Mouse (Mus musculus): ENCODE data around the gene Il17ra. TPM values are rescaled to one million over a fixed set of nuclear protein-coding genes. Genes with fewer than 3 reads are reported as not detected.

Il17ra gene
- polyA plus RNA-seq, 1 experiment from 2014 or later = 4.6 TPM

DNA sequence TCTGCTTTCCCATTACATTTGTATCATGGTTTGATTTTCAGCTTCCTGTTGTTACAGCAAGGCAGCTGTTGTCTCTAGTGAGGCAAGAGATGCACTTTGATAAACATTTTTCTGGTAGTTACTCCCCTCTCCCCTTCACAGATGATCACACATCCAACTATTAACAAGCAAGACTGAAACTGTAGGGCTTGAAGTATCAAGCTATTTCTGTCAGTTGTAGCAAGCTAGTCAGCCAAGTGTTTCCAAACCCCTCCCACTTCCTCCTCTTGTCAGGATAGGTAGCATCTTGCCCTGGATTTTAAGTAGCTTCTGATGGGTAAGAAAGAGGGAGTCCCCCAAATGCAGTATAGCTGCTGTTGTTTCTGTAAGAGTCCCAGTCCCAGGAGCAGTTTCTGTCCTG lies 6.7 kb downstream of the Il17ra start:
- Histone ChIP-seq H3K36me3 (ENCODE audit: insufficient read depth, low read length) (no peaks in the 10 kb centered on the region), H3K4me1 (ENCODE audit: insufficient read depth, low read length) (peaks cover 3% of the 10 kb centered on the region; the same call in 1 of the 2 replicates), H3K27ac (ENCODE audit: low read length) (no peak overlapping the region), H3K4me3 (ENCODE audit: low read length) (no peak overlapping the region), H3K9me3 (ENCODE audit: low read length) (no peaks in the 10 kb centered on the region), H3K27me3 (ENCODE audit: insufficient read depth, low read length) (peaks cover 6% of the 10 kb centered on the region; the same call in 1 of the 2 replicates), H3K4me2 (replicated peaks; ENCODE audit: low read depth, low read length) (no peak overlapping the region), H3K9ac (replicated peaks; ENCODE audit: low read length) (no peak overlapping the region)
- no peak for ATAC-seq (ENCODE audit: low FRiP score, low TSS enrichment)

DNA sequence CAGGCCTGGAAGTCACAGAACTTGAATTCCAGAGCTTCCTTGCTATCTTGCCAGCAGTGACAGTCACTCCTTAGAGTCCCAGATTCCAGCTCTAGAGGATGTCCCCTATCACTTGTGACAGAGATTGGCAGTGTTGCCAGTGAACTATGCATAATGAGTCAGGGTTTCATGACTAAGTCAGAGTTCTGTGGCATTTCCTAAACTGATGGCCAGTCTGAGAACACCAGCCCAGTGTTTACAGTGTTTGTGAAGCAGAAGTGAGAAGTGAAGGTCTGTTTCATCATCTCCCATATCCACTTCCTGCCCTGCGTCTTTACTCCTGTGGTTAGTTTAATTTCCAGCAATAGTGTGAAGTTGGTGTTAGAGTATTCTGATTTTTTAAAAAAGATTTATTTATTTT lies 7.6 kb downstream of the Il17ra start:
- ATAC-seq (ENCODE audit: low FRiP score, low TSS enrichment) = no peak
- H3K27ac ChIP-seq (ENCODE audit: low read length) = no peak overlapping the region
- H3K4me1 ChIP-seq (ENCODE audit: insufficient read depth, low read length) = peaks cover 3% of the 10 kb centered on the region; the same call in 1 of the 2 replicates
- 0 out of 2 replicates have a peak, but pooled peaks cover under 1% of the 10 kb centered on the region for H3K27me3 ChIP-seq (ENCODE audit: insufficient read depth, low read length)
- H3K36me3 ChIP-seq (ENCODE audit: insufficient read depth, low read length) = no peaks in the 10 kb centered on the region
- 86% methylated on average over 1 of the region's 1 CpGs for WGBS
- no peak overlapping the region for H3K9ac ChIP-seq (replicated peaks; ENCODE audit: low read length)
- H3K9me3 ChIP-seq (ENCODE audit: low read length) = no peaks in the 10 kb centered on the region
- no peak overlapping the region for H3K4me2 ChIP-seq (replicated peaks; ENCODE audit: low read depth, low read length)
- H3K4me3 ChIP-seq (ENCODE audit: low read length) = no peak overlapping the region

DNA sequence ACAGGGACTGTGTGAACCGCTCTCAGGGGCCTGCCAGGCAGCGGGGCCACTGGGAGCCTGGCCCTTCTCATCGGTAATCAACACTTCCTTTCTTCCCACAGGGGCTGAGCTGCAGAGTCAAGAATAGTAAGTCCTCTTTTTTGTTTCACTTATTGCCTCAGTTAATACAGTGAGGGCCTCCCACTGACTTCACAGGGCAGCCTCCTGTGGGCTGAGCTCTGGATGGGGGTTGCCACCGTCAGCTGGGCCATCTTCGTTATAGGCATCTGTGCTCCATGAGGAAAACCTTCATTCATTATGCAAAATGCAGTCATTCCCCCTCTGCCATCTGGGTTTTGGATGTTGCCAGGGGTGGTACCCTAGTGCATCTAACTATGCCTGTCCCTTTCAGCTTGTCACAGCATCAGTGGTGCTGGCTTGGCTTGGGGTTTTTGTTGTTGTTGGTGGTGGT lies 9.0 kb downstream of the Il17ra start:
- H3K36me3 ChIP-seq (ENCODE audit: insufficient read depth, low read length) = no peaks in the 10 kb centered on the region
- no peak overlapping the region for H3K27ac ChIP-seq (ENCODE audit: low read length)
- H3K4me1 ChIP-seq (ENCODE audit: insufficient read depth, low read length) = peaks cover 3% of the 10 kb centered on the region; the same call in 1 of the 2 replicates
- ATAC-seq (ENCODE audit: low FRiP score, low TSS enrichment) = no peak
- no peak overlapping the region for H3K4me3 ChIP-seq (ENCODE audit: low read length)
- 27% methylated on average over 5 of the region's 5 CpGs for WGBS
- H3K9me3 ChIP-seq (ENCODE audit: low read length) = no peaks in the 10 kb centered on the region
- H3K4me2 ChIP-seq (replicated peaks; ENCODE audit: low read depth, low read length) = no peak overlapping the region
- H3K27me3 ChIP-seq (ENCODE audit: insufficient read depth, low read length) = no peaks in the 10 kb centered on the region
- no peak overlapping the region for H3K9ac ChIP-seq (replicated peaks; ENCODE audit: low read length)

- no peak for ATAC-seq (ENCODE audit: low FRiP score, low TSS enrichment)
- H3K9me3 ChIP-seq (ENCODE audit: low read length) = no peaks in the 10 kb centered on the region
Observed at GRCm38 (mm10) chr6:120472455-120473140, 9.6 kb downstream of the Il17ra start.

GRCm38 (mm10) chr6:120473427-120473826 lies 10.4 kb downstream of the Il17ra start:
- WGBS = 50% methylated on average over 5 of the region's 5 CpGs
- no peaks in the 10 kb centered on the region for H3K27me3 ChIP-seq (ENCODE audit: insufficient read depth, low read length)
- no peaks in the 10 kb centered on the region for H3K36me3 ChIP-seq (ENCODE audit: insufficient read depth, low read length)
- H3K27ac ChIP-seq (ENCODE audit: low read length) = no peak overlapping the region
- H3K9ac ChIP-seq (replicated peaks; ENCODE audit: low read length) = no peak overlapping the region
- peaks cover 3% of the 10 kb centered on the region; the same call in 1 of the 2 replicates for H3K4me1 ChIP-seq (ENCODE audit: insufficient read depth, low read length)
- no peak overlapping the region for H3K4me3 ChIP-seq (ENCODE audit: low read length)
- no peak overlapping the region for H3K4me2 ChIP-seq (replicated peaks; ENCODE audit: low read depth, low read length)
- no peaks in the 10 kb centered on the region for H3K9me3 ChIP-seq (ENCODE audit: low read length)
- peak; percentile 65; the same call in 1 of the 2 replicates for ATAC-seq (ENCODE audit: low FRiP score, low TSS enrichment)

More at GRCm38 (mm10) chr6:120472455-120473140, 9.6 kb downstream of the Il17ra start:
- no peak overlapping the region for H3K4me2 ChIP-seq (replicated peaks; ENCODE audit: low read depth, low read length)
- no peak overlapping the region for H3K4me3 ChIP-seq (ENCODE audit: low read length)
- H3K9ac ChIP-seq (replicated peaks; ENCODE audit: low read length) = no peak overlapping the region
- H3K27ac ChIP-seq (ENCODE audit: low read length) = no peak overlapping the region
- 31% methylated on average over 8 of the region's 8 CpGs for WGBS
- H3K4me1 ChIP-seq (ENCODE audit: insufficient read depth, low read length) = peaks cover 3% of the 10 kb centered on the region; the same call in 1 of the 2 replicates
- no peaks in the 10 kb centered on the region for H3K27me3 ChIP-seq (ENCODE audit: insufficient read depth, low read length)
- H3K36me3 ChIP-seq (ENCODE audit: insufficient read depth, low read length) = no peaks in the 10 kb centered on the region

GRCm38 (mm10) chr6:120475288-120475687 lies 12.2 kb downstream of the Il17ra start:
- H3K4me1 ChIP-seq (ENCODE audit: insufficient read depth, low read length) = no peaks in the 10 kb centered on the region
- no peak overlapping the region for H3K9ac ChIP-seq (replicated peaks; ENCODE audit: low read length)
- no peaks in the 10 kb centered on the region for H3K27me3 ChIP-seq (ENCODE audit: insufficient read depth, low read length)
- ATAC-seq (ENCODE audit: low FRiP score, low TSS enrichment) = no peak
- no peak overlapping the region for H3K4me3 ChIP-seq (ENCODE audit: low read length)
- WGBS = 65% methylated on average over 8 of the region's 8 CpGs
- H3K36me3 ChIP-seq (ENCODE audit: insufficient read depth, low read length) = no peaks in the 10 kb centered on the region
- H3K9me3 ChIP-seq (ENCODE audit: low read length) = no peaks in the 10 kb centered on the region
- H3K27ac ChIP-seq (ENCODE audit: low read length) = no peak overlapping the region
- no peak overlapping the region for H3K4me2 ChIP-seq (replicated peaks; ENCODE audit: low read depth, low read length)

GRCm38 (mm10) chr6:120479302-120479701 lies 16.3 kb downstream of the Il17ra start:
- H3K4me1 ChIP-seq (ENCODE audit: insufficient read depth, low read length) = peaks cover 6% of the 10 kb centered on the region; the same call in 1 of the 2 replicates
- no peak for ATAC-seq (ENCODE audit: low FRiP score, low TSS enrichment)
- WGBS = 80% methylated on average over 2 of the region's 2 CpGs
- H3K4me2 ChIP-seq (replicated peaks; ENCODE audit: low read depth, low read length) = no peak overlapping the region
- H3K27me3 ChIP-seq (ENCODE audit: insufficient read depth, low read length) = no peaks in the 10 kb centered on the region
- H3K27ac ChIP-seq (ENCODE audit: low read length) = no peak overlapping the region
- no peak overlapping the region for H3K4me3 ChIP-seq (ENCODE audit: low read length)
- peaks cover 7% of the 10 kb centered on the region; the same call in 1 of the 2 replicates for H3K36me3 ChIP-seq (ENCODE audit: insufficient read depth, low read length)
- H3K9ac ChIP-seq (replicated peaks; ENCODE audit: low read length) = no peak overlapping the region
- H3K9me3 ChIP-seq (ENCODE audit: low read length) = no peaks in the 10 kb centered on the region

DNA sequence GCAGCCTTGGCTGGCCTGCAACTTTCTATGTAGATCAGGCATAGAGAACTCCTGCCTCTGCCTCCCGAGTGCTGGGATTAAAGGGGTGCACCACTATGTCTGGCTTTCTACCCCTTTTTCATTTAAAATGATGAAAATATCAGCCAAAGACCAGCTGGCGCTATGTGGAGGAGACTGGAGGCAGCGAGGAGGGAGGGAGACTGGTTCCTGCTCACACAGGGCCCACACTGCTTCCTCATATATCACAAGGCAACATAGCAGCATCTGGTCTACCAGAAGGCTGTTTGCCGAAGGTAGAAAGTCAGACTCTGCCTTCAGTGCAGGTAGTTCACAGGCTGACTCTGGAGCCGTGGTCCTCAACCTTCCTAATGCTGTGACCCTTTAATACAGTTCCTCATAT lies 17.3 kb downstream of the Il17ra start:
- H3K4me3 ChIP-seq (ENCODE audit: low read length) = no peak overlapping the region
- no peak for ATAC-seq (ENCODE audit: low FRiP score, low TSS enrichment)
- WGBS = 92% methylated on average over 5 of the region's 5 CpGs
- H3K36me3 ChIP-seq (ENCODE audit: insufficient read depth, low read length) = peaks cover 7% of the 10 kb centered on the region; the same call in 1 of the 2 replicates
- no peak overlapping the region for H3K9ac ChIP-seq (replicated peaks; ENCODE audit: low read length)
- no peak overlapping the region for H3K4me2 ChIP-seq (replicated peaks; ENCODE audit: low read depth, low read length)
- no peaks in the 10 kb centered on the region for H3K9me3 ChIP-seq (ENCODE audit: low read length)
- H3K27ac ChIP-seq (ENCODE audit: low read length) = no peak overlapping the region
- H3K27me3 ChIP-seq (ENCODE audit: insufficient read depth, low read length) = no peaks in the 10 kb centered on the region
- H3K4me1 ChIP-seq (ENCODE audit: insufficient read depth, low read length) = peaks cover 6% of the 10 kb centered on the region; the same call in 1 of the 2 replicates

DNA sequence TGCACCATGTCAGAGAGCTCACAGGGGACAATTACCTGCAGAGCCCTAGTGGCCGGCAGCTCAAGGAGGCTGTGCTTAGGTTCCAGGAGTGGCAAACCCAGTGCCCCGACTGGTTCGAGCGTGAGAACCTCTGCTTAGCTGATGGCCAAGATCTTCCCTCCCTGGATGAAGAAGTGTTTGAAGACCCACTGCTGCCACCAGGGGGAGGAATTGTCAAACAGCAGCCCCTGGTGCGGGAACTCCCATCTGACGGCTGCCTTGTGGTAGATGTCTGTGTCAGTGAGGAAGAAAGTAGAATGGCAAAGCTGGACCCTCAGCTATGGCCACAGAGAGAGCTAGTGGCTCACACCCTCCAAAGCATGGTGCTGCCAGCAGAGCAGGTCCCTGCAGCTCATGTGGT lies 18.5 kb downstream of the Il17ra start:
- ATAC-seq (ENCODE audit: low FRiP score, low TSS enrichment) = no peak
- Histone ChIP-seq H3K9me3 (ENCODE audit: low read length) (no peaks in the 10 kb centered on the region), H3K27me3 (ENCODE audit: insufficient read depth, low read length) (no peaks in the 10 kb centered on the region), H3K4me2 (replicated peaks; ENCODE audit: low read depth, low read length) (no peak overlapping the region), H3K4me1 (ENCODE audit: insufficient read depth, low read length) (peaks cover 6% of the 10 kb centered on the region; the same call in 1 of the 2 replicates), H3K27ac (ENCODE audit: low read length) (no peak overlapping the region), H3K9ac (replicated peaks; ENCODE audit: low read length) (no peak overlapping the region), H3K4me3 (ENCODE audit: low read length) (no peak overlapping the region), H3K36me3 (ENCODE audit: insufficient read depth, low read length) (peaks cover 7% of the 10 kb centered on the region; the same call in 1 of the 2 replicates)
- WGBS = 91% methylated on average over 6 of the region's 6 CpGs

- Histone ChIP-seq H3K4me1 (ENCODE audit: insufficient read depth, low read length) (peaks cover 6% of the 10 kb centered on the region; the same call in 1 of the 2 replicates), H3K4me2 (replicated peaks; ENCODE audit: low read depth, low read length) (no peak overlapping the region), H3K36me3 (ENCODE audit: insufficient read depth, low read length) (peaks cover 7% of the 10 kb centered on the region; the same call in 1 of the 2 replicates), H3K27me3 (ENCODE audit: insufficient read depth, low read length) (no peaks in the 10 kb centered on the region), H3K27ac (ENCODE audit: low read length) (no peak overlapping the region), H3K9me3 (ENCODE audit: low read length) (no peaks in the 10 kb centered on the region), H3K9ac (replicated peaks; ENCODE audit: low read length) (no peak overlapping the region), H3K4me3 (ENCODE audit: low read length) (no peak overlapping the region)
- ATAC-seq (ENCODE audit: low FRiP score, low TSS enrichment) = no peak
- WGBS = 91% methylated on average over 14 of the region's 14 CpGs
Observed at GRCm38 (mm10) chr6:120482021-120482420, 19.0 kb downstream of the Il17ra start.

All from kidney, embryonic 16.5 days (tissue).